Mouse (Mus musculus): ENCODE data around the gene Synpr.
A peak's percentile ranks its signal among the peaks of the same experiment; 100 is the strongest.
"Not testable (repeated sequence)": the region's sequence is repeated elsewhere in the genome, so short reads cannot be mapped to it uniquely, and the experiment has no call there.

Gene Synpr

DNA sequence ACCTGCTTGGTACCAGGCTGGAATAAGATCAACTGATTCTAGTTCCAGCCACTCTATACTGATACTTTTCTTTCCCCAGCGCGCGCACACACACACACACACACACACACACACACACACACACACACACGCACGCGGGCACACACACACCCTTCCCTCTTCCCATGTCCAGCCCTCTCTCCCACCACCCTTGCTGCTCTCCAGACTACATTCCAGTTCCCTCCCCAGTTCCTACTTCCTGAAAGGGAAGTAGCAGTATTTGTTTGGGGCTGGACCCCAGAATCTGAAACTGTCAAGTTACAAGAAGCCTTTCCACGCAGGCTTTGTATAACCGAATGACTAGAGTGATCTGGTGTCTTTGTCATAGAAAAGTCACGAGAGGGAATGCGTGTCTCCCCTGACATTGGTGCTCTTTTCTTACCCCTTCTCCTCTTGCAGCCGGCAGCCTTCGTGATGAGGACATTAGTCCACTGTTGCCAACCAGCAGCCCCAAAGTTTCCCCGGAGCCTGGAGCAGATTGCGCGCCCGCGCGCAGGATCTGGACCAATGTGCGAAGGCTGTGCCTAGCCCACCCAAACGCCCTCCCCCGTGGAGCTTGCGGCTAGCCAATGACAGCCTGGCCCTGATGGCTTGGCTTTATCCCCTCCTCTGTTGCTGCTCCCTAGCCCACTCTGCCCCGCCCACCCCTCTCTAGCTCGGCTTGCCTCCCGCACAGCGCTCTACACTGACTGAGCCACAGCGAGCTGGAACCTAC is at the start of gene Synpr:
TSS of gene Synpr (plus strand) at position 690 of the 754 bp plus-strand sequence.
- peak; percentile 34 to 51 for DNase-seq (ENCODE audit: inconsistent age in 2 of 2, low spot score in 1 of 2)

GRCm38 (mm10) chr14:13236929-13237328 is 47.7 kb upstream of the Synpr start:
- DNase-seq (ENCODE audit: inconsistent age in 2 of 2, low spot score in 1 of 2): peak in 1 of 2 experiments; percentile 76

- DNase-seq (ENCODE audit: inconsistent age in 2 of 2, low spot score in 1 of 2): no peak
These were observed 37.1 kb upstream of the Synpr start for GRCm38 (mm10) chr14:13247431-13247830.

- no peak for DNase-seq (ENCODE audit: inconsistent age in 2 of 2, low spot score in 1 of 2)
These were observed 35.2 kb upstream of the Synpr start for GRCm38 (mm10) chr14:13249361-13249760.

- no peak for DNase-seq (ENCODE audit: inconsistent age in 2 of 2, low spot score in 1 of 2)
These were observed 32.0 kb upstream of the Synpr start for GRCm38 (mm10) chr14:13252594-13252993.

GRCm38 (mm10) chr14:13254741-13255140 is 29.8 kb upstream of the Synpr start:
- not testable (repeated sequence) for DNase-seq (ENCODE audit: inconsistent age in 2 of 2, low spot score in 1 of 2)

GRCm38 (mm10) chr14:13262406-13262805 is 22.2 kb upstream of the Synpr start:
- no peak for DNase-seq (ENCODE audit: inconsistent age in 2 of 2, low spot score in 1 of 2)

DNA sequence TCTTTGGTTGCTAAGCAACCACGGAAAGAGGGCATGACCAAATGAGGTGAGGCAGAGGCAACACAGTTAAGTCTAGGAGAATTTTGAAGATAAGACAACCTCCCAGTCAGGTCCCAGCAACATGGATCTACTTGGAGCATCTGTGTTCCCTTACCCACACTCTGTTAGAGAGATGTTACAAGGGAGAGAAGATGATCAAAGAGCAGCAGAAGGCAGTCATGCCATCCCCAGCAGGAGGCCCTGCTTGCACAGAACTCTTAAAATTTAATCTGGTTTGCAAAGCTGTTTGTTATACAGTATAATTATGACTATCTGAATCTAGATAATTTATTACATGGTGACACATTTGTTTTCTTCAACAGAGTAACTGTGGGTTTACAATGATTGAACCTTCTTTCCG is 18.2 kb upstream of the Synpr start:
- DNase-seq (ENCODE audit: inconsistent age in 2 of 2, low spot score in 1 of 2): no peak

DNA sequence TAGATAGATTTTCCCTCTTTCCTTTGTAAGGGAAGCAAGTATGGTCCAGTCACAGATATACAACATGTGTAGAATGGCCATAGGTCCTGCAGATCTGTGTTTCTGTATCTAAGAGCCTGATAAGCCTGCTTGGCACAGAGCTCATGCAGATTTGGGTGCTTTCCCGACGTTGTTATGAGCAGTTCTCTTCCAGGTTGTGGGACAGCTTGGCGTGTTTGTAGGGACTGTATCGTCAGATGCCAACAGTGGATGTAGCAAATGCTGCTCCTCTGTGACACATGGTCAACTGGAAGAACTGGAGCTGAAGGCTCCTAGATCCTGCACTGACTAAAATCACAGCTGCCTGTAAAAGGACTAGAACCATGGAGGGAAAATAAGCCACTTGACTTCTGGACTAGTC is 17.4 kb upstream of the Synpr start:
- DNase-seq (ENCODE audit: inconsistent age in 2 of 2, low spot score in 1 of 2): no peak

DNA sequence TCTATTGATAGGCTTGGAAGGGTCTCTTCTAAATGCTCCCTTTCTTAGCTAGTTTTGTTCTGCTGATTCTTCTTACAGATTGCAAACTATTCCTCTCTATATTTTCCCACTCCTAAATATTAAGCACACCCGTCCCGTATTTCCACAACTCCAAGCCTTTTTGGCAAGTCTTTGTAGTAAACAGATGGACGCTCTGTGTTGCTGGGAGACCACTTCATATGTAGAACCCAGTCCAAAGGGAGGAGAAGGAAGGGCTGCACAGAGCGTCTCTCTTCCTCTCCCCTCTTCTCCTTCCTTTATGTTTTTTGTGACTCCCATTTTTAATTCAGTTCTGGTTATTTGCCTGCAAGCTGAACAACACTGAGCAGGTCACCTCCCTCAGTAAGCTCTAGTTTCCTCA is 1.4 kb upstream of the Synpr start:
- no peak for DNase-seq (ENCODE audit: inconsistent age in 2 of 2, low spot score in 1 of 2)

DNA sequence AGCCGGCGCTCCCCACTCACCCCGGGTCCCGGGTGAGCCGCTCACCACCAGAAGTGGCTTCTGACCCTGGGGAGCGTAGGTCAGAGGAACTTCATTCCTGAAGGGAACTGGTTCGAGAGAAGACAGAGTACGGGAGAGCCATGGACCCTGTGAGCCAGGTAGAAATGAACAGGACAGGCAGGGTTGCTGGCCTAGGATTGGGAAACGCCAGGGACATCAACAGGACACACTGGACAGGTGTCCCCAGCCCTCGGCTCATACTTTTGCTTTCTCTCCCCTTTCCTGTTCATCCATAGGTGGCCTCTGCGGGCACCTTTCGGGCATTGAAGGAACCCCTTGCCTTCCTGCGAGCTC is 242 bp downstream of the Synpr start:
- DNase-seq (ENCODE audit: inconsistent age in 2 of 2, low spot score in 1 of 2): no peak

GRCm38 (mm10) chr14:13285341-13286130 is 956 bp downstream of the Synpr start:
- peak; percentile 10 to 30 for DNase-seq (ENCODE audit: inconsistent age in 2 of 2, low spot score in 1 of 2)

DNA sequence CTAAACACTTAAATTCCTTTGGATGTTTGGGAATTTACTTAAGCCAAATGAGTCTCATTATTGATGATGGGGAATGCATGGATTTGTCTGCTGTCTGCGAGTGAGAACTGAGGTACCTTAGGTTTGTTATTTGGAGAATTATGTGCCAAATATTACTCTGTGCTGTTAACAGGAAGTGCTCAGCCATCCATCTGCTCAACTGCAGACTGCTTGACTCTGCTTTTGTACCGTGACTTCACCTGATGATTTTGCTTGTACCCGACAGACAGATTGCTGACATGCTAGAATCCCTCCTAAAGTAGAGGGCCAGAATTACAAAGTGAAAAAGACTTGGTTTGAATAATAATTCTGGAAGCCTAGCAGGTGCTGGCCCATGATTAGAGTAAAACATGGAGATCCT is 9.6 kb downstream of the Synpr start:
- DNase-seq (ENCODE audit: inconsistent age in 2 of 2, low spot score in 1 of 2): no peak

GRCm38 (mm10) chr14:13314323-13314722 is 29.7 kb downstream of the Synpr start:
- DNase-seq (ENCODE audit: inconsistent age in 2 of 2, low spot score in 1 of 2): no peak

- DNase-seq (ENCODE audit: inconsistent age in 2 of 2, low spot score in 1 of 2): no peak
These were observed 43.9 kb downstream of the Synpr start for GRCm38 (mm10) chr14:13328461-13328860.

GRCm38 (mm10) chr14:13332497-13333306 is 48.1 kb downstream of the Synpr start:
- DNase-seq (ENCODE audit: inconsistent age in 2 of 2, low spot score in 1 of 2): no peak

DNA sequence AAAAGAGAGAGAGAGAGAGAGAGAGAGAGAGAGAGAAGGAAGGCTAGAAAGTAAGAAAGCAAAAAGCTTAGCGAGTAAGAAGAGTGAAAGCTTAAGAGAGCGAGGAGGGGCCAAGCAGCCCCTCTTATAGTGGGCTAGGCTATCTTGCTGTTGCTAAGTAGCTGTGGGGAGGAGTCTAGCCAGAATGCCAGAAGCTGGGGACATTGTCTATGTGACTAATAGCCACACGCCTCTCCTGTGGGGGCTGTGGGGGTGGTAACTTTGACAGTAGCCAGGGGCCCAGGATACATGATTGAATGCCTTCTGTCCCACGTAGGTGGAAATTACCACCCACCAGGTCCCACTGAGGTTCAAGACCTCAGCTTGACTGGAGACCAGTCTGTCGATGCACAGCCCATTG is 48.8 kb downstream of the Synpr start:
- DNase-seq (ENCODE audit: inconsistent age in 2 of 2, low spot score in 1 of 2): no peak

- DNase-seq (ENCODE audit: inconsistent age in 2 of 2, low spot score in 1 of 2): no peak
These were observed 51.6 kb downstream of the Synpr start for GRCm38 (mm10) chr14:13336162-13336561.

DNA sequence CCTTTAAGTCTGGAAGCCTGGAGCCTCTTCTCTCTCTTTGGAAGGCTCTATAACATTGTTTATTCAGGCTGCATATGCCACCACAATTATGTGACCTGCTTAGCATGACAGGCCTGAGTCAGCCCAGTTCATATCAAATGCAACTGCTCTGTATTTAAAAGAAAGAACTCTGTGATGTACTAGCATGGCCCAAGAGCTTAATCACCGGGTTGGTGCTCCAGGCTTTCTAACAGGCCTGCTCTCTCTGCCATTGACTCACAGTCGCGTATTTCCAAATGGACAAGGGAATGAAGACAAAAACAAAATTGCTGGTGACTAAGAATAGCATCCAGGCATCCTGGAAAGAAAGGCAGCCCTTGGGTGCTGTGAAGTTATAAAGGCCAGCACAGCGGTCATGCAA is 56.1 kb downstream of the Synpr start:
- no peak for DNase-seq (ENCODE audit: inconsistent age in 2 of 2, low spot score in 1 of 2)

DNA sequence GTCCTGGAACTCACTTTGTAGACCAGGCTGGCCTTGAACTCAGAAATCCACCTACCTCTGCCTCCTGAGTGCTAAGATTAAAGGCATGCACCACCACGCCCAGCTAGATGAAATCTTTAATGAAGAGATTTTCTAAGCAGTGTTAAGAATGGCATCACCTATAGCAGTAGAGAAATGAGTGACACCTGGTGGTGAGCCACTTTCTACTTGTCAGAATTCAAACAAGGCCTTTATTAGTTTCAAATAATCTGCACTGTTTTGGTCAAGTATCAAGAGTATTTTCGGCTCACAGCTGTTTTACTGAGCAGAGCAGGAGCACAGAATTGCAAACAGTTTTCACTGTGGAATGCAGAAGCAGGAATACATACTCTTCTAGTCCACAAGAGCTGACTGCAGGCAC is 59.7 kb downstream of the Synpr start:
- DNase-seq (ENCODE audit: inconsistent age in 2 of 2, low spot score in 1 of 2): no peak

- DNase-seq (ENCODE audit: inconsistent age in 2 of 2, low spot score in 1 of 2): no peak
These were observed 64.7 kb downstream of the Synpr start for GRCm38 (mm10) chr14:13349170-13349865.

All from adrenal gland, adult (tissue).